Mouse (Mus musculus) embryo, embryonic 10 days (tissue): ENCODE results near the gene Tagln3.

Experiments
- DNase-seq: peaks from one replicate; pipeline ENCODE4 v3.0.0-alpha.2; 2015; ENCODE audit warnings: low spot score

Tagln3 gene

GRCm38 (mm10) chr16:45720022-45720630 is 4.3 kb downstream of the Tagln3 start:
- DNase-seq: no peak

- DNase-seq: no peak
Measured at GRCm38 (mm10) chr16:45718296-45718695, 6.1 kb downstream of the Tagln3 start.

DNA sequence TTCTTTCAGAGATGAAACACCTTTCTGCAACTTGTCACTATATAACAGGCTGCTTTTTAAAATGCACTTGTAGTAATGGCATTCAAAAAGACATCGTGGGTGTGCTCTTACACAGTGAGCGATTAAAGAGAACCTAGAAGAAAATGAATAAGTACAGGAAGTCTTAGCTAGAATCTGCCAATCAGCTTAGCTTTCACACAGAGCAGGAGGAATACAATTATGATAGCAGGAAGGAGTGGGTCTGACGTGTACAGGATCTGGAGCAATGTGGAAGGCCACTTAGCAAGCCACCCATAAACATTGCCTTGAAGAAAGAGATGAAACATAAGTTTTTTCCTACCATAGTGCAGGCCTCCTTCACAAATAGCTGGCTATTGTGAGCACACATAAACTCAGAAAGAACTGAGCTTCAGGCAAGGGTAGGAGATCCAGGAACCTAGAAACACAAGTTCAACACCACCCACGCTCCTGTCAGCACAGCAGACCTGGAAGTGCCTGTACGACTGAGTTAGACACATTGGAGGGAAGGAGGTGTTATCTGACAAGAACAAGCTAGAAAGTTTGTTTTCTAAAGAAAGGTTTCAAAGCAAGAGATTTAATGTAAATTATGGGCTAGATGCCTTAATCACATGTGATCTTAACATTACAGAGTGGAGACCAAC is 9.8 kb downstream of the Tagln3 start:
- DNase-seq: no peak

DNA sequence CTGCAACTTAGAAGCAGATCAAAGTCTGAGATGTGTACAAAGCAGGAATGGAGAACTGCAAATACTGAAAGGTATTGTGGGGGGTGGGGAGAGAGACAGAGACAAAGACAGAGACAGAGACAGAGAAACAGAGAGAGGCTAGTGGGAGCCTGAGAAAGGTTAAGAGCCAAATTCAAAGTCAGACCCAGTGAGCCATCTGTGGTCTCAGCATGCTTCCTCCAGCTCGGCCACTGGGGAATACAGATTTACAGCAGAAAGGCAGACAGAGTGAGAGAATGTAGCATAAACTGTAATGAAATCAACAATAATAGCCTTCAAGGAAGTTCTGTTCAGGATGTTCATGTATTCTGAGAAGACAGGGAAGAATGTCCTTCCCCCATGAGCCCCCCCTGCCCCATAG is 10.5 kb downstream of the Tagln3 start:
- no peak for DNase-seq

GRCm38 (mm10) chr16:45713261-45713660 is 11.1 kb downstream of the Tagln3 start:
- no peak for DNase-seq

DNA sequence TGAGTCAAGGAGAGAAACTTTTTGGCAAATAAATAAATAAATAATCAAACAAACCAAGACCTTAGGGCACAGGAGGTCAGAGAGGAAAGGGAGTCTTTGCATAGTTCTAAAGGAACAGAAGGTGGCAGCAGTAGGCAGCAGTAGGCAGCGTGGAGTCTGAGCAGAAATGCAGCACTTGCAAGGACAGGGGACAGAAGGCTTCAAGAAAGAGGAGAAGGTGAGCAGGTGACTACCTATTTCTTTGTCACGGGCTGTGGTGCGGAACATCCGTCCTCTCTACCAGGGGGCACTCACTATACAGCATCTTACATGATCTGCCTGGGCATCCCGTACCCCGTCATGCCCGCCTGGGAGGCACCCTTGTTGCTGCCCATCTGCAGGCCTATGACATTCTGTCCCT is 13.1 kb downstream of the Tagln3 start:
- peak; percentile 55 for DNase-seq

GRCm38 (mm10) chr16:45699301-45699700 is 25.1 kb downstream of the Tagln3 start:
- DNase-seq: no peak

DNA sequence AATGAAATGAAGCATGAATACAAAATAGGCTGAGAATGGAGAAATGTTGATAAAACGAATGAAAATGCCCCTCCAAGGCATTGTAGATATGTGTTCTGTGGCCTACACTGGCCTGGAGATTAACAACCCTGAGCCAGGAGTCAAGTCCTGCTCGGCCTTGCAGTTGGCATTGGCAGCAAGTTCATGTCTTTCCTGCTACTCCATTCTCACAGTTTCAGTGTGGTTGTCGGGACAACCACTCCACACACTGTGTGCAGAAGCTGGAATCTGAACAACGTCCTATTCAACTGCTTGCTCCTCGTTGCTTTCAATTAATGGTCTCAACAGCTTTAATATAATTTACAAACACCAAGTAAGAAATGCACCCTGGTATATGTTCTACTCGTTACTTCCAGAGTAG is 26.4 kb downstream of the Tagln3 start:
- no peak for DNase-seq

DNA sequence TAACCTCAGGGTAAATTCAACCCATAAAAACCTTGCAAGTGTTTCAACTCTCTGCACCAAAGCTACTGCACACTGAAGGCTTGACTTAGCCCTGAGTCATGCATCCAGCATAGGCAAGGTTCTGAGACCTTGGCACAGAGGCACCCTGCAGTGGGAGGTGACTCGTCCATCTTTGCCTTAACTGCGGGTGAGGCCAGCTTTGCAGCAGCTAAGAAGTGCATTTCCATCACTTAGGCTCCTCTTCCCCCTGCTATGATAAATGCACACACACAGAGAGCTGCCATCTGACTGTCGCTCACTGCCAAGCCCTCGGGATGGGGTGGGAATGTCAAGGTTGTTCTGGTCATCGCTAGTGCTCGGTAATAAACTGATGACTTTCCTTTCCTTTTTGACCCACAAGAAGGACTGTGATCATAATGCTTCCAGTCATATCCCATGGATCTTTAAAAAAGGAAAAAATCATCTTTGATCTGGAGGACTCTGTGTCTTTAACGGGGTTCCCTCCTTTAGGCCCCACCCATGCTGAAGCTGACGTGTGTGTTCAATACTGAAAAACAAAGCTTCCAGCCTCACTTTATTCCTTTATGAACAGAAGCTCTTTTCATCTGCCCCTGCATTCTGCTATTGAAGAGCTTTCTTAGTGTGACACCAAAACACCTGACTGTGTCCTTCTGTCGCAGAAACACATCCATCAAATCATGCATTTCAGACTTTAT is 28.8 kb downstream of the Tagln3 start:
- DNase-seq: no peak

DNA sequence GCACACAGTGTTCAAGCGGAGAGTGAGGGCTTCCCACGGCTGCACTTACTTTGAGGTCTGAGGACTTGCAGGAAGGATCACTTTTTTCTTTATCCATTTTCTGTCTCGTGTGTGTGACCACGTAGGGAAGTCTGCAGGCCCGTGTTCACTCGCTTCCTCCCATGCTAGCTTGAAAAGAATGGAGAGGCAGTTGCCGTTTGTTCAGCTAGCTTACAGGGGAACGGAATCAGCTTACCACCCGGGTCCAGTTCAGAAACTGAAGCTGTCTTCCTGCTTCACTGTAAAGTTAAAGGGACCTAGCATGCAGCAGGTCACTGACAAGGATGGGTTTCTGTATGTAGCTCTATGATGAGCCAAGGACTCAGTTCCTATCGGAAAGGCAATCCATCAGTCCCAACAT is 30.9 kb downstream of the Tagln3 start, which contains the start of gene Tmprss7:
Gene Tmprss7 (minus strand): TSS at position 101 of the 400 bp plus-strand sequence.
- DNase-seq: no peak

GRCm38 (mm10) chr16:45692851-45693250 is 31.6 kb downstream of the Tagln3 start:
- no peak for DNase-seq

GRCm38 (mm10) chr16:45690178-45690577 is 34.2 kb downstream of the Tagln3 start:
- DNase-seq: peak; percentile 51

DNA sequence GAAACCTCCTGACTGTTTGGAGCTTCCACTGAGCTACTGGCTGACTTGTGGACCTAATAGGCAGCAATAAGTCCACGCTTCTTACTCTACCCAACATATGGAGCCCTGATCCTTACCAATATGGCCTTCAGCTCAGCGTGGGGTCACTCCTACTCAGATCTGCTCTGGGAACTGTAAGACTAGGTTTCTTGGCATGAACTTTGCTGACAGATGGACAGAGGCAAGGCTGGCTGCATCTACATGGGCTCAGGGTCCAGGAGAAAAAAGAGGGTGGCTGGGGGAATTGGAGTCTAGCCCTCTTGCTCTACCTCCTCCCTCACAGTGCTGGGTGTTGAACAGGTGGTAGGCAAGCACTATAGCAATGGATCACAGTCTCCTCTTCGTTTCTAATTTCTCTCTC is 37.6 kb downstream of the Tagln3 start:
- no peak for DNase-seq

DNA sequence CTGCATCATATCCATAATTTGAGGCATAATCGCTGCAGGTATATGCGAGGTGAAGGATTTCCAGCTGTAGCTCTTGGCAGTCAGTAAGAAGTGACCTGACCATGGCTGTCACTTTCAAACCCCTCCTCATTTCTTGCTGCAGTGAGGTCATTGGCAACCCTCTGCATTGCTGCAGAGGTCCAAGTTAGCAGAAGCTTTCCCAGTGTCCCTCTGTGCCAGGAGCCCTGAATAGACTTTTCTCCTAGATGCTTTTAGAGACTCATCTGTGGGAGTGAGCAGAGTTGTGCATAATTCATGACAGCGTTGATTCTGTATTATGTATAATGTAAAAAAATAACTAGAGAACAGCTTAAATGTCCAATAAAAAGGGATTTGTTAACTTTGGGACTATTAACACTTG is 39.1 kb downstream of the Tagln3 start:
- no peak for DNase-seq

- DNase-seq: peak; percentile 86
Measured at GRCm38 (mm10) chr16:45684815-45685214, 39.6 kb downstream of the Tagln3 start.

GRCm38 (mm10) chr16:45676462-45676861 is 47.9 kb downstream of the Tagln3 start:
- DNase-seq: peak; percentile 44

- no peak for DNase-seq
Measured at GRCm38 (mm10) chr16:45670005-45670404, 54.4 kb downstream of the Tagln3 start.

GRCm38 (mm10) chr16:45668178-45668577 is 56.2 kb downstream of the Tagln3 start:
- DNase-seq: no peak

GRCm38 (mm10) chr16:45666136-45666535 is 58.3 kb downstream of the Tagln3 start:
- no peak for DNase-seq

DNA sequence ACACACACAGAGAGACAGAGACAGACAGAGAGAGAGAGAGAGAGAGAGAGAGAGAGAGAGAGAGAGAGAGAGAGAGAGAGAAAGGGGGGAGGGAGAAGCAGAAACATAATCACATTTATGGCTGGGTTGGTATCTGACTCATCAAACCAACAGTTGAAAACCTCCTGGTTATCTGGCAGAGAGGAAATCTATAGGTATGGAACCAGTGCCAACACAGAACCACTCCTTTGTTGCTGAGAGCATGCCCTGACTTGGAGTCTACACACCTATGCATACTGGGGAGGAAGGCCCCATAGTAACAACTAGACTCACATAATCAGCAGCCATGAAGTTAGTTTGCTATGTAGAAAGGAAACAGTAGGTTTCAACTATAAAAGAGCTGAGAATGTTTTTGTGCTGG is 62.0 kb downstream of the Tagln3 start:
- DNase-seq: no peak
